Mouse (Mus musculus) thymus, adult 18-20 months (tissue): ENCODE measurements around the gene Mrap.

ENCODE experiments used
- DNase-seq, 2 experiments: peaks; one replicate each; pipeline ENCODE4 v3.0.0; 2022; ENCODE audit warnings: mixed read lengths in 2 of 2

Mrap gene

GRCm38 (mm10) chr16:90738092-90738956, at the start of gene Mrap:
TSS of gene Mrap (plus strand) at chr16:90738207.
- no peak for DNase-seq

- DNase-seq = no peak
These were observed 45.2 kb upstream of the Mrap start for GRCm38 (mm10) chr16:90692704-90693385.

- no peak for DNase-seq
These were observed 44.4 kb upstream of the Mrap start for GRCm38 (mm10) chr16:90693625-90694024.

GRCm38 (mm10) chr16:90694719-90695118, 43.3 kb upstream of the Mrap start:
- no peak for DNase-seq

- no peak for DNase-seq
These were observed 42.9 kb upstream of the Mrap start for GRCm38 (mm10) chr16:90695121-90695520.

- DNase-seq = no peak
These were observed 41.7 kb upstream of the Mrap start for GRCm38 (mm10) chr16:90696306-90696705.

GRCm38 (mm10) chr16:90699390-90699789, 38.6 kb upstream of the Mrap start:
- no peak for DNase-seq

- DNase-seq = no peak
These were observed 36.5 kb upstream of the Mrap start for GRCm38 (mm10) chr16:90701541-90701940.

- no peak for DNase-seq
These were observed 34.4 kb upstream of the Mrap start for GRCm38 (mm10) chr16:90703646-90704045.

- DNase-seq = no peak
These were observed 33.7 kb upstream of the Mrap start for GRCm38 (mm10) chr16:90704161-90704825.

GRCm38 (mm10) chr16:90706279-90706678, 31.7 kb upstream of the Mrap start:
- DNase-seq = no peak

- DNase-seq = no peak
These were observed 28.2 kb upstream of the Mrap start for GRCm38 (mm10) chr16:90709711-90710289.

- no peak for DNase-seq
These were observed 27.7 kb upstream of the Mrap start for GRCm38 (mm10) chr16:90710313-90710712.

GRCm38 (mm10) chr16:90724051-90724450, 14.0 kb upstream of the Mrap start:
- no peak for DNase-seq

- DNase-seq = no peak
These were observed 11.3 kb upstream of the Mrap start for GRCm38 (mm10) chr16:90726600-90727227.

GRCm38 (mm10) chr16:90727233-90728115, 10.5 kb upstream of the Mrap start, which contains the start of gene Mis18a:
TSS of gene Mis18a (minus strand) at chr16:90727404.
- peak; percentile 91 for DNase-seq

GRCm38 (mm10) chr16:90735611-90736010, 2.4 kb upstream of the Mrap start:
- no peak for DNase-seq

- DNase-seq = no peak
These were observed 1.2 kb upstream of the Mrap start for GRCm38 (mm10) chr16:90736672-90737270.

GRCm38 (mm10) chr16:90747143-90747542, 9.1 kb downstream of the Mrap start:
- DNase-seq = no peak

- no peak for DNase-seq
These were observed 10.2 kb downstream of the Mrap start for GRCm38 (mm10) chr16:90748169-90748568.

GRCm38 (mm10) chr16:90753386-90753941, 15.5 kb downstream of the Mrap start:
- DNase-seq = no peak
